Mouse (Mus musculus) bone marrow macrophage, adult 2 months (primary cell): ENCODE measurements around the gene Gm19426. TPM values are rescaled to one million over a fixed set of nuclear protein-coding genes. Genes with fewer than 3 reads are reported as not detected.

ENCODE experiments used
- H3K27ac ChIP-seq: 2 replicates; pipeline ENCODE4 v1.5.1; 2012; ENCODE audit warnings: low read depth, low read length; ENCODE audit not compliant: insufficient read depth
- H3K4me1 ChIP-seq: 2 replicates; pipeline ENCODE4 v1.6.1; 2012; ENCODE audit warnings: low read length; ENCODE audit not compliant: control insufficient read depth, insufficient read depth
- H3K4me3 ChIP-seq: 2 replicates; pipeline ENCODE4 v1.5.1; 2012; ENCODE audit warnings: mild to moderate bottlenecking, low read length, moderate library complexity; ENCODE audit not compliant: insufficient read depth
- CTCF ChIP-seq: IDR thresholded peaks from 2 replicates; pipeline ENCODE4 v1.5.1; 2012; ENCODE audit warnings: low read depth, mild to moderate bottlenecking, low read length, moderate library complexity
- POLR2A ChIP-seq: IDR thresholded peaks from 2 replicates; pipeline ENCODE4 v1.6.1; 2012; ENCODE audit warnings: mild to moderate bottlenecking, low read depth, low read length, borderline replicate concordance
- polyA plus RNA-seq: library from polyadenylated mRNA; stranded (reverse); fragments of >200 nt; gene quantifications from 2 replicates; pipeline ENCODE4 v1.2.4, GENCODE M21; 2012; ENCODE audit not compliant: missing spikeins, insufficient read depth, insufficient read length

Gm19426 gene
- polyA plus RNA-seq, 1 experiment = not detected

GRCm38 (mm10) chr2:84711898-84712297, 31.6 kb downstream of the Gm19426 start:
- TF ChIP-seq CTCF (no peak), POLR2A (no peak)
- Histone ChIP-seq H3K27ac (no peak overlapping the region), H3K4me3 (no peak overlapping the region), H3K4me1 (peaks cover 8% of the 10 kb centered on the region)

- no peak overlapping the region for H3K27ac ChIP-seq
- no peak overlapping the region for H3K4me3 ChIP-seq
- peaks cover 16% of the 10 kb centered on the region for H3K4me1 ChIP-seq
- TF ChIP-seq POLR2A (no peak), CTCF (no peak)
Measured at GRCm38 (mm10) chr2:84707523-84707922, 35.9 kb downstream of the Gm19426 start.

GRCm38 (mm10) chr2:84705295-84705694, 38.2 kb downstream of the Gm19426 start:
- no peak overlapping the region for H3K4me3 ChIP-seq
- no peak for TF ChIP-seq POLR2A
- H3K4me1 ChIP-seq = peaks cover 16% of the 10 kb centered on the region
- no peak overlapping the region for H3K27ac ChIP-seq

GRCm38 (mm10) chr2:84704329-84704728, 39.1 kb downstream of the Gm19426 start:
- Histone ChIP-seq H3K4me3 (no peak overlapping the region), H3K4me1 (peaks cover 16% of the 10 kb centered on the region), H3K27ac (no peak overlapping the region)
- TF ChIP-seq POLR2A = no peak
- no peak for TF ChIP-seq CTCF

- no peak overlapping the region for H3K4me3 ChIP-seq
Measured at GRCm38 (mm10) chr2:84703497-84703896, 40.0 kb downstream of the Gm19426 start.

GRCm38 (mm10) chr2:84695007-84695695, 48.3 kb downstream of the Gm19426 start:
- H3K4me1 ChIP-seq = no peaks in the 10 kb centered on the region
- H3K27ac ChIP-seq = no peak overlapping the region
- TF ChIP-seq POLR2A (no peak), CTCF (no peak)
- H3K4me3 ChIP-seq = no peak overlapping the region

More at GRCm38 (mm10) chr2:84703497-84703896, 40.0 kb downstream of the Gm19426 start:
- H3K27ac ChIP-seq = no peak overlapping the region
- TF ChIP-seq CTCF = no peak
- no peak for TF ChIP-seq POLR2A
- H3K4me1 ChIP-seq = peaks cover 16% of the 10 kb centered on the region

Other genes with a start within 250 kb of the Gm19426 start
- 99.2 and 110 TPM in 2 replicates for gene Ctnnd1, start 92.9 kb downstream of the Gm19426 start, polyA plus RNA-seq
- not detected in 2 replicates for gene Btbd18, start 84.6 kb downstream of the Gm19426 start, polyA plus RNA-seq
- 24.2 and 24.5 TPM in 2 replicates for gene Selenoh, start 72.9 kb downstream of the Gm19426 start, polyA plus RNA-seq
- gene Gm28635, start 65.6 kb downstream of the Gm19426 start, polyA plus RNA-seq = not detected in 2 replicates
- gene Med19, start 65.3 kb downstream of the Gm19426 start, polyA plus RNA-seq = 20.4 and 22.9 TPM in 2 replicates
- 41.4 TPM in 2 replicates for gene Tmx2, start 64.5 kb downstream of the Gm19426 start, polyA plus RNA-seq
- gene Zdhhc5, start 28.5 kb downstream of the Gm19426 start, polyA plus RNA-seq = 27.5 and 29.2 TPM in 2 replicates
- 16.4 and 16.6 TPM in 2 replicates for gene Clp1, start 16.3 kb downstream of the Gm19426 start, polyA plus RNA-seq
- 0.70 and 0.92 TPM in 2 replicates for gene Ypel4, start 9.6 kb downstream of the Gm19426 start, polyA plus RNA-seq
- 0.83 TPM in 1 of 2 replicates, not detected in the other for gene Serping1, start 31.8 kb upstream of the Gm19426 start, polyA plus RNA-seq
- 107 and 110 TPM in 2 replicates for gene Ube2l6, start 55.2 kb upstream of the Gm19426 start, polyA plus RNA-seq
- gene Smtnl1, start 79.0 kb upstream of the Gm19426 start, polyA plus RNA-seq = not detected in 2 replicates
- 20.7 TPM in 2 replicates for gene Timm10, start 83.3 kb upstream of the Gm19426 start, polyA plus RNA-seq
- gene Slc43a1, start 95.2 kb upstream of the Gm19426 start, polyA plus RNA-seq = not detected in 2 replicates
- gene Rtn4rl2, start 143.1 kb upstream of the Gm19426 start, polyA plus RNA-seq = not detected in 2 replicates
- 14.9 and 15.3 TPM in 2 replicates for gene Slc43a3, start 192.9 kb upstream of the Gm19426 start, polyA plus RNA-seq
- gene Prg2, start 236.8 kb upstream of the Gm19426 start, polyA plus RNA-seq = not detected in 2 replicates
- not detected in 2 replicates for gene Prg3, start 244.6 kb upstream of the Gm19426 start, polyA plus RNA-seq